ENCODE assay signal across 24 mouse cellular contexts in genomic region chr1:77713001-77713400, GRCm38 (mm10).
A peak's percentile ranks its signal among the peaks of the same experiment; 100 is the strongest.
DNase-seq lines count a peak whose midpoint lies in the region; ATAC-seq lines count a peak whose summit lies in the region.
"Had no signal": no experiment of that assay in that cellular context is flagged by ENCODE, and none has a peak within 500 bp of the region (broad histone marks: within the 10 kb centered on the region; RNA-seq: fewer than 3 reads in every experiment).

No protein-coding gene starts in this region.

- no peaks in the 10 kb centered on the region for H3K36me3 ChIP-seq in forebrain, embryonic 12.5 days (replicated peaks)
- H3K36me3 ChIP-seq: embryonic facial prominence, embryonic 10.5 days; embryonic facial prominence, embryonic 12.5 days; forebrain, embryonic 15.5 days; G1E had no signal

- no peak overlapping the region for H3K27ac ChIP-seq in forebrain, embryonic 12.5 days
- H3K27ac ChIP-seq: embryonic facial prominence, embryonic 10.5 days; embryonic facial prominence, embryonic 12.5 days; forebrain, embryonic 13.5 days; forebrain, embryonic 15.5 days had no signal

- no peak for ATAC-seq in forebrain, embryonic 12.5 days (ENCODE audit: low FRiP score)
- ATAC-seq: activated CD4-positive, CD25-positive, alpha-beta regulatory T cell, adult 4 months; CD4-positive, CD25-positive, alpha-beta regulatory T cell, adult 4 months; forebrain, embryonic 13.5 days; forebrain, embryonic 15.5 days; forebrain, postnatal 0 days; Patski had no signal

- H3K4me2 ChIP-seq in forebrain, embryonic 12.5 days, result no peak overlapping the region
- H3K4me2 ChIP-seq: embryonic facial prominence, embryonic 12.5 days; forebrain, embryonic 13.5 days; forebrain, embryonic 15.5 days had no signal

- H3K9me3 ChIP-seq in forebrain, embryonic 12.5 days, result no peaks in the 10 kb centered on the region
- H3K9me3 ChIP-seq: embryonic facial prominence, embryonic 10.5 days; embryonic facial prominence, embryonic 12.5 days; forebrain, embryonic 13.5 days; forebrain, embryonic 15.5 days had no signal

- peaks cover 7% of the 10 kb centered on the region for H3K4me1 ChIP-seq in forebrain, embryonic 12.5 days

- DNase-seq in adrenal gland, adult 2 months, result peak; percentile 2
- no peak for DNase-seq in adrenal gland, adult (ENCODE audit: inconsistent age in 2 of 2, low spot score in 1 of 2)
- peak; percentile 9 for DNase-seq in R1 (ENCODE audit: low read depth, low spot score)
- DNase-seq in lung, postnatal 25 days (ENCODE audit: low spot score), result no peak
- DNase-seq: adrenal gland, adult 8-10 months; adrenal gland, postnatal 14 days; adrenal gland, postnatal 36 days; B cell, adult 2 months; cerebellum, adult 11-12 months; cerebellum, adult 2 months; cerebellum, adult 9-10 months; cerebellum, postnatal 10 days; cerebellum, postnatal 25 days; forebrain, postnatal 0 days had no signal

- WGBS in forebrain, embryonic 12.5 days, result 72% methylated on average over 2 of the region's 2 CpGs

- H3K9ac ChIP-seq in forebrain, embryonic 12.5 days, result no peak overlapping the region
- H3K9ac ChIP-seq: embryonic facial prominence, embryonic 12.5 days; forebrain, embryonic 13.5 days; forebrain, embryonic 15.5 days; forebrain, postnatal 0 days had no signal

- H3K27me3 ChIP-seq in forebrain, embryonic 12.5 days, result no peaks in the 10 kb centered on the region
- H3K27me3 ChIP-seq: CH12.LX; embryonic facial prominence, embryonic 12.5 days; forebrain, embryonic 13.5 days; forebrain, embryonic 15.5 days; Patski had no signal

- H3K4me3 ChIP-seq in forebrain, embryonic 12.5 days (replicated peaks), result no peak overlapping the region
- H3K4me3 ChIP-seq: embryonic facial prominence, embryonic 10.5 days; embryonic facial prominence, embryonic 12.5 days; forebrain, embryonic 13.5 days; forebrain, embryonic 15.5 days had no signal

Comparison
In these comparisons a context has a peak if more than half of its experiments do, and no peak if none do; other contexts are left out.
1. DNase-seq: peak in adrenal gland, adult 2 months (single experiment) and R1 (single experiment); none in adrenal gland, adult (0 of 2) and lung, postnatal 25 days (single experiment).